Mouse (Mus musculus) ES-E14 (cell line): ENCODE data around the gene Sec62. TPM values are rescaled to one million over a fixed set of nuclear protein-coding genes. Genes with fewer than 3 reads are reported as not detected.

ENCODE experiments used
- DNase-seq: peaks from one replicate; pipeline ENCODE4 v3.0.0-alpha.2; 2013; ENCODE audit warnings: low read depth, low spot score
- H3K27ac ChIP-seq: 2 replicates; pipeline ENCODE4 v1.5.1; 2012; ENCODE audit warnings: low read depth, mild to moderate bottlenecking, low read length, moderate library complexity, mixed read lengths; ENCODE audit not compliant: poor library complexity, insufficient read depth, severe bottlenecking
- H3K36me3 ChIP-seq: 2 replicates; pipeline ENCODE4 v1.6.1; 2012; ENCODE audit warnings: mild to moderate bottlenecking, low read length, moderate library complexity, mixed read lengths; ENCODE audit not compliant: control insufficient read depth, poor library complexity, insufficient read depth, severe bottlenecking
- H3K4me1 ChIP-seq, 2 experiments: fragments of 150-350 bp in 1 of 2; sonication (generic) in 1 of 2; 2 replicates each; pipeline ENCODE4 v1.6.1; 2012; ENCODE audit warnings: low read length in 2 of 2, mild to moderate bottlenecking in 1 of 2, mixed read lengths in 1 of 2; ENCODE audit not compliant: control insufficient read depth in 2 of 2, insufficient read depth in 2 of 2, poor library complexity in 1 of 2
- H3K4me3 ChIP-seq, 2 experiments: fragments of 150-350 bp in 1 of 2; sonication (generic) in 1 of 2; 2 replicates each; pipeline ENCODE4 v1.5.1; 2012; ENCODE audit warnings: low read length in 2 of 2, low read depth in 1 of 2, mild to moderate bottlenecking in 1 of 2, mixed read lengths in 1 of 2; ENCODE audit not compliant: insufficient read depth in 1 of 2, poor library complexity in 1 of 2, severe bottlenecking in 1 of 2
- H3K9ac ChIP-seq: 2 replicates; pipeline ENCODE4 v1.6.1; 2012; ENCODE audit warnings: low read depth, mild to moderate bottlenecking, low read length, mixed read lengths; ENCODE audit not compliant: poor library complexity, insufficient read depth, severe bottlenecking
- H3K9me3 ChIP-seq: fragments of 150-350 bp; sonication (generic); 2 replicates; pipeline ENCODE4 v1.6.1; 2012; ENCODE audit warnings: low read depth, mild to moderate bottlenecking, low read length; ENCODE audit not compliant: control insufficient read depth, insufficient read depth
- CHD2 ChIP-seq: IDR thresholded peaks from 2 replicates; pipeline ENCODE4 v1.6.1; 2014; ENCODE audit warnings: mild to moderate bottlenecking, low read depth, low read length, inconsistent platforms
- HCFC1 ChIP-seq: IDR thresholded peaks from 2 replicates; pipeline ENCODE4 v1.6.1; 2012; ENCODE audit warnings: low read length, inconsistent platforms, borderline replicate concordance; ENCODE audit not compliant: insufficient read depth
- MAFK ChIP-seq: IDR thresholded peaks from 2 replicates; pipeline ENCODE4 v1.6.1; 2014; ENCODE audit warnings: mild to moderate bottlenecking, low read depth, low read length, inconsistent platforms; ENCODE audit not compliant: insufficient read depth
- ZC3H11A ChIP-seq: IDR thresholded peaks from 2 replicates; pipeline ENCODE4 v1.6.1; 2012; ENCODE audit warnings: low read depth, mild to moderate bottlenecking, inconsistent platforms, low read length, borderline replicate concordance
- ZNF384 ChIP-seq: IDR thresholded peaks from 2 replicates; pipeline ENCODE4 v1.6.1; 2012; ENCODE audit warnings: low read depth, low read length, inconsistent platforms
- in situ Hi-C, 2 experiments: fragments of 600-800 bp; cut with MboI; formaldehyde crosslinking; loops; one replicate each; pipeline ENCODE4 v1.15.1; 2025; ENCODE audit warnings: low sequenced_read_pairs in 2 of 2, inconsistent platforms in 1 of 2; ENCODE audit not compliant: unreplicated experiment in 2 of 2
- total RNA-seq: library from RNA; depleted of rRNA; stranded (reverse); fragments of 300-350 nt; gene quantifications from 2 replicates; pipeline ENCODE4 v1.2.3, GENCODE M21; 2012; rRNA removed

Gene Sec62
- total RNA-seq, 1 experiment, result 75.7 TPM

DNA sequence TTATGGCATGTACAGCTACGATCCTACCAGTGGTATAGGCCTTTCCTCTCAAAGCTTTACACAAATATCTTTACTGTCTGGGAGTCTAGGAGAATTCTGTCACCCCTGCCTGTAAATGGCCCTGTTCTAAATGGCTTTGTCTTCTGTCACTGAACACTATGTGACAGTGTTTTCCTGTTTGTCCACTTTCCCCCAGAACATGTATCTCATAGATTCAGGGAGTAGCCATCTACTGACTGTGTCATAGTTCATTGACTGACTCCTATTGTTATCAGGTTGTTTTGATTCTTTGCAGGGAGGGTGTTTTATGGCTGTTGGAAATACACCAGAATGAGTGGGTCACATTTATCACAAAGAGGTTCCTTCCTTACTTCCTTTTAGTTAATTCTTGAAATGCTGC is 77.3 kb downstream of the Sec62 start:
- in situ Hi-C loops, result no loop called here

More for the DNA sequence above, 77.3 kb downstream of the Sec62 start:
- no peaks in the 10 kb centered on the region for H3K36me3 ChIP-seq
- DNase-seq, result no peak
- no peak overlapping the region for H3K4me3 ChIP-seq
- no peaks in the 10 kb centered on the region for H3K9me3 ChIP-seq
- H3K9ac ChIP-seq, result no peak overlapping the region
- TF ChIP-seq ZC3H11A (no peak), MAFK (no peak), HCFC1 (no peak), ZNF384 (no peak), CHD2 (no peak)
- H3K27ac ChIP-seq, result no peak overlapping the region
- H3K4me1 ChIP-seq, result peaks cover 0 to 2% of the 10 kb centered on the region in 2 experiments; a peak in 1 of 4 replicates

Other genes starting within 250 kb of the Sec62 start
- 2.1 and 2.3 TPM in 2 replicates for gene Mecom, start 244.9 kb upstream of the Sec62 start, total RNA-seq
- not detected in 2 replicates for gene Actrt3, start 192.9 kb upstream of the Sec62 start, total RNA-seq
- gene Mynn, start 190.8 kb upstream of the Sec62 start, total RNA-seq, result 17.1 and 18.5 TPM in 2 replicates
- 1.9 and 3.8 TPM in 2 replicates for gene Lrriq4, start 148.4 kb upstream of the Sec62 start, total RNA-seq
- gene Lrrc34, start 145.0 kb upstream of the Sec62 start, total RNA-seq, result 5.6 and 11.3 TPM in 2 replicates
- 4.3 and 11.4 TPM in 2 replicates for gene Lrrc31, start 93.0 kb upstream of the Sec62 start, total RNA-seq
- gene Samd7, start 46.6 kb upstream of the Sec62 start, total RNA-seq, result 0.21 and 0.49 TPM in 2 replicates
- gene Gpr160, start 63.1 kb downstream of the Sec62 start, total RNA-seq, result 12.6 and 15.8 TPM in 2 replicates
- gene Phc3, start 176.5 kb downstream of the Sec62 start, total RNA-seq, result 7.1 and 7.9 TPM in 2 replicates
- gene Prkci, start 202.9 kb downstream of the Sec62 start, total RNA-seq, result 95.2 and 107 TPM in 2 replicates